Mouse (Mus musculus) heart, adult 2 months (tissue): ENCODE results near the gene Relb. TPM values are rescaled to one million over a fixed set of nuclear protein-coding genes. Genes with fewer than 3 reads are reported as not detected.

Experiments used
- DNase-seq, 2 experiments: peaks; one replicate each; pipeline ENCODE4 v3.0.0; 2021
- H3K27ac ChIP-seq: fragments of 200-600 bp; 2 replicates; pipeline ENCODE4 v1.8.1; 2022
- H3K27me3 ChIP-seq: fragments of 200-500 bp; 2 replicates; pipeline ENCODE4 v1.6.1; 2012; ENCODE audit warnings: mild to moderate bottlenecking, low read length, inconsistent platforms, mixed read lengths; ENCODE audit not compliant: control insufficient read depth, insufficient read depth
- H3K36me3 ChIP-seq: fragments of 200-500 bp; 2 replicates; pipeline ENCODE4 v1.6.1; 2012; ENCODE audit warnings: low read length, inconsistent platforms; ENCODE audit not compliant: control insufficient read depth, insufficient read depth
- H3K4me1 ChIP-seq: fragments of 200-500 bp; 2 replicates; pipeline ENCODE4 v1.6.1; 2011; ENCODE audit warnings: low read length; ENCODE audit not compliant: control insufficient read depth, insufficient read depth
- H3K4me3 ChIP-seq: fragments of 200-600 bp; 2 replicates; pipeline ENCODE4 v1.8.1; 2022
- H3K79me2 ChIP-seq: fragments of 200-500 bp; replicated peaks from 2 replicates; pipeline ENCODE4 v1.6.1; 2012; ENCODE audit warnings: mild to moderate bottlenecking, inconsistent platforms, low read length, moderate library complexity, mixed read lengths; ENCODE audit not compliant: control insufficient read depth, insufficient read depth
- H3K9ac ChIP-seq: fragments of 200-500 bp; 2 replicates; pipeline ENCODE4 v1.6.1; 2012; ENCODE audit warnings: low read depth, mild to moderate bottlenecking, control low read depth, inconsistent platforms, low read length, mixed read lengths
- CTCF ChIP-seq: fragments of 200-600 bp; IDR thresholded peaks from 2 replicates; pipeline ENCODE4 v1.8.1; 2022; ENCODE audit warnings: antibody characterized with exemption, mild to moderate bottlenecking, moderate library complexity
- EP300 ChIP-seq: fragments of 200-500 bp; IDR thresholded peaks from 2 replicates; pipeline ENCODE4 v1.6.1; 2011; ENCODE audit warnings: low read depth, low read length, control low read depth; ENCODE audit not compliant: insufficient read depth
- POLR2A ChIP-seq: fragments of 200-500 bp; IDR thresholded peaks from 2 replicates; pipeline ENCODE4 v1.6.1; 2011; ENCODE audit warnings: mild to moderate bottlenecking, low read depth, low read length, control low read depth; ENCODE audit not compliant: insufficient read depth
- WGBS: fragments of 180-500 bp; shearing (Covaris S2); methylation state at CpG from one replicate; pipeline ENCODE4 v1.1.7; 2018; 5-methylcytosine and 5-hydroxymethylcytosine counted together
- intact Hi-C: fragments of 180-260 bp; cut with DNase I; formaldehyde crosslinking; loops from one replicate; pipeline ENCODE4 v1.15.1; 2025
- polyA plus RNA-seq: library from polyadenylated mRNA; depleted of rRNA; stranded (reverse); fragments of >200 nt; gene quantifications from 2 replicates; pipeline ENCODE4 v1.2.3, GENCODE M21; 2012
- total RNA-seq, 2 experiments: library from RNA; stranded (reverse); gene quantifications; 2 replicates each; pipeline ENCODE4 v1.2.3; 2021

Relb gene
- total and polyA plus RNA-seq, 3 experiments = 7.1 to 12.1 (median 7.6) TPM

- H3K4me1 ChIP-seq = peaks cover 5% of the 10 kb centered on the region
- 90% methylated on average over 8 of the region's 8 CpGs for WGBS
- H3K36me3 ChIP-seq = no peaks in the 10 kb centered on the region
- no peak for TF ChIP-seq EP300
- no peak for TF ChIP-seq CTCF
- TF ChIP-seq POLR2A = no peak
- H3K4me3 ChIP-seq = no peak overlapping the region
- intact Hi-C loops = no loop called here
- no peak overlapping the region for H3K27ac ChIP-seq
- no peaks in the 10 kb centered on the region; the same call in 1 of the 2 replicates for H3K79me2 ChIP-seq
- H3K9ac ChIP-seq = no peak overlapping the region
- H3K27me3 ChIP-seq = no peaks in the 10 kb centered on the region
- no peak for DNase-seq
These were observed 61.8 kb downstream of the Relb start for GRCm38 (mm10) chr7:19567426-19567825.

- Histone ChIP-seq H3K9ac (no peak overlapping the region), H3K4me3 (no peak overlapping the region), H3K27me3 (no peaks in the 10 kb centered on the region), H3K27ac (no peak overlapping the region), H3K79me2 (no peaks in the 10 kb centered on the region; the same call in 1 of the 2 replicates), H3K4me1 (peaks cover 5% of the 10 kb centered on the region), H3K36me3 (no peaks in the 10 kb centered on the region)
- TF ChIP-seq CTCF (no peak), EP300 (no peak), POLR2A (no peak)
- intact Hi-C loops = no loop called here
- WGBS = 97% methylated on average over 2 of the region's 2 CpGs
- no peak for DNase-seq
These were observed 63.4 kb downstream of the Relb start for GRCm38 (mm10) chr7:19565803-19566202.

DNA sequence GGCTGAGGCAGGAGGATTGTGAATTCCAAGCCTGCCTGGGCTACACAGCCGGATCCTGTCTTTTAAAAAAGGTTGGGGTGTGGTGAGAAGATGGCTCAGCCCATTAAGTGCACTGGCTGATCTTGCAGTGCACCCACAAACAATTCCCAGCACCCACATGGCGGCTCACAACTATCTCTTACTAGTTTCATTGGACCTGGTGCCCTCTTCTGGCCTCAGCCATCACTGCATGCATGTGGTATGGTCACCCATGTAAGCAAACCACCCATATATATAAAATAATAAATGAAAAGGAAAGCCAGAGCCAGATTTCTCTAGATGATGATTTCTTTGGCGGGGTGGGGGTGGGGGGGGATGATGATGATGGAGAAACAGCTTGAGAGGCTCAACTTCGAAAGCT lies 64.8 kb downstream of the Relb start:
- DNase-seq = no peak
- Histone ChIP-seq H3K27me3 (no peaks in the 10 kb centered on the region), H3K4me1 (peaks cover 11% of the 10 kb centered on the region), H3K9ac (no peak overlapping the region), H3K79me2 (no peaks in the 10 kb centered on the region), H3K36me3 (no peaks in the 10 kb centered on the region; the same call in 1 of the 2 replicates), H3K4me3 (no peak overlapping the region), H3K27ac (no peak overlapping the region)
- WGBS = 93% methylated on average over 4 of the region's 4 CpGs
- TF ChIP-seq POLR2A (no peak), CTCF (peak; percentile 51), EP300 (no peak)
- intact Hi-C loops = loop anchor here (5.0 kb wide), 1 partner anchor 107 kb away; the partner anchor contains the start of gene Mark4

- DNase-seq = no peak
- intact Hi-C loops = loop anchor here (2.0 to 5.0 kb wide), 2 partner anchors 41 to 107 kb away; partner anchors contain the start of genes Clasrp and Mark4
- TF ChIP-seq POLR2A (no peak), CTCF (no peak), EP300 (no peak)
- H3K79me2 ChIP-seq = peaks cover 4% of the 10 kb centered on the region
- H3K4me1 ChIP-seq = peaks cover 17% of the 10 kb centered on the region
- H3K9ac ChIP-seq = no peak overlapping the region
- no peaks in the 10 kb centered on the region for H3K27me3 ChIP-seq
- WGBS = 65% methylated on average over 3 of the region's 3 CpGs
- H3K36me3 ChIP-seq = no peaks in the 10 kb centered on the region; the same call in none of the 2 replicates
- H3K4me3 ChIP-seq = no peak overlapping the region
- no peak overlapping the region for H3K27ac ChIP-seq
These were observed 65.4 kb downstream of the Relb start for GRCm38 (mm10) chr7:19563884-19564283.

- H3K4me1 ChIP-seq = peaks cover 27% of the 10 kb centered on the region
- peak in 1 of 2 experiments; percentile 32 for DNase-seq
- TF ChIP-seq EP300 (no peak), POLR2A (peak; percentile 41; the same call in 1 of the 2 replicates)
- H3K27ac ChIP-seq = peak within 1 kb of the TSS; percentile 99
- H3K9ac ChIP-seq = peak within 1 kb of the TSS; percentile 78
- peak within 1 kb of the TSS; percentile 96 for H3K4me3 ChIP-seq
- H3K36me3 ChIP-seq = no peaks in the 10 kb centered on the region; the same call in none of the 2 replicates
- intact Hi-C loops = loop anchor here (2.0 to 5.0 kb wide), 2 partner anchors 42 to 106 kb away; partner anchors contain the start of genes Clasrp and Mark4
- WGBS = under 1% methylated on average over 19 of the region's 19 CpGs
- no peaks in the 10 kb centered on the region for H3K27me3 ChIP-seq
- H3K79me2 ChIP-seq = peaks cover 5% of the 10 kb centered on the region
These were observed 66.4 kb downstream of the Relb start, which contains the start of gene Ppp1r37 for GRCm38 (mm10) chr7:19562643-19563410. TSS of gene Ppp1r37 (minus strand) at chr7:19563076.
